Mouse (Mus musculus) E14TG2a.4 (cell line): ENCODE results near the gene Acrbp.

Experiments used
- H3K27me3 ChIP-seq: 2 replicates; pipeline ENCODE4 v1.6.1; 2014; ENCODE audit warnings: low read length, control low read depth; ENCODE audit not compliant: insufficient read depth
- H3K36me3 ChIP-seq: 2 replicates; pipeline ENCODE4 v1.6.1; 2014; ENCODE audit warnings: low read length, control low read depth; ENCODE audit not compliant: insufficient read depth
- H3K4me1 ChIP-seq: replicated peaks from 2 replicates; pipeline ENCODE4 v1.6.1; 2014; ENCODE audit warnings: low read depth, low read length, control low read depth
- H3K4me3 ChIP-seq: replicated peaks from 2 replicates; pipeline ENCODE4 v1.5.1; 2014; ENCODE audit warnings: mild to moderate bottlenecking, low read length
- H3K9me3 ChIP-seq: 2 replicates; pipeline ENCODE4 v1.6.1; 2014; ENCODE audit warnings: low read length, control low read depth
- CTCF ChIP-seq: conservative IDR thresholded peaks from 2 replicates; pipeline ENCODE4 v1.5.1; 2014; ENCODE audit warnings: low read length
- NANOG ChIP-seq: IDR thresholded peaks from 2 replicates; pipeline ENCODE4 v1.6.1; 2014; ENCODE audit warnings: borderline replicate concordance, low read length, mixed read lengths
- POU5F1 ChIP-seq: IDR thresholded peaks from 2 replicates; pipeline ENCODE4 v1.6.1; 2014; ENCODE audit warnings: low read length, borderline replicate concordance

The Acrbp gene

GRCm38 (mm10) chr6:125081797-125082560, 32.5 kb downstream of the Acrbp start:
- H3K9me3 ChIP-seq = no peaks in the 10 kb centered on the region
- peak overlapping the region; percentile 84 for H3K4me3 ChIP-seq
- H3K4me1 ChIP-seq = peaks cover 48% of the 10 kb centered on the region
- no peaks in the 10 kb centered on the region for H3K27me3 ChIP-seq
- peaks cover 31% of the 10 kb centered on the region for H3K36me3 ChIP-seq
- TF ChIP-seq POU5F1 = no peak
- TF ChIP-seq CTCF = peak; percentile 81

DNA sequence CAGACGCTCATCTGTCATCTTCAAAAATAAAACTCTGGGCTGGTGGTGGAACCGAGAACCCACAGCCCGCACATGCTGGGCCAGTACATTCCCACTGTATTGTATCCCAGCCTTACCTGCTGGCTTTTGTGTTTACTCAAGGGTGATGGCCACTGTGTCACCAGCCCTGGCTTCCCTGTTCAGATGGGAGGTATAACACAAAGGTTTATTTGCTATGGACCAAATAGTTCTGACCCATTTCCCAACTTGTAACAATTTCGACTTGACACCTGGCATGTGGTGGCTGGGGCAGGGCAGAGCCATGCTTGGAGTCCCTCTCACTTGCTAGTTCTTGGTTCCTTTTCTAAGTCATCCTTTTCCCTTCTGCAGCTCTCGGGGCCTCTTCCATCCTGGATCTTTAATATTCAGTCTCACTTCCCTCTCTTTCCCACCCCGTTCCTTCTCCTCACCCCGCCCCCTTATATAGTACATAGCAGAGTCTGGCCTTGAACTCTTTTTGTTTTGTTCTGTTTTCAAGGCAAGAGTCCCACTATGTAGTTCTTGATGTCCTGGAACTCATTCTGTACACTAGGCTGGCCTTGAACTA, 33.4 kb downstream of the Acrbp start:
- Histone ChIP-seq H3K9me3 (peaks cover 7% of the 10 kb centered on the region), H3K4me1 (peaks cover 57% of the 10 kb centered on the region), H3K4me3 (no peak overlapping the region), H3K27me3 (no peaks in the 10 kb centered on the region), H3K36me3 (peaks cover 31% of the 10 kb centered on the region)
- no peak for TF ChIP-seq NANOG
- TF ChIP-seq CTCF = no peak
- TF ChIP-seq POU5F1 = no peak

DNA sequence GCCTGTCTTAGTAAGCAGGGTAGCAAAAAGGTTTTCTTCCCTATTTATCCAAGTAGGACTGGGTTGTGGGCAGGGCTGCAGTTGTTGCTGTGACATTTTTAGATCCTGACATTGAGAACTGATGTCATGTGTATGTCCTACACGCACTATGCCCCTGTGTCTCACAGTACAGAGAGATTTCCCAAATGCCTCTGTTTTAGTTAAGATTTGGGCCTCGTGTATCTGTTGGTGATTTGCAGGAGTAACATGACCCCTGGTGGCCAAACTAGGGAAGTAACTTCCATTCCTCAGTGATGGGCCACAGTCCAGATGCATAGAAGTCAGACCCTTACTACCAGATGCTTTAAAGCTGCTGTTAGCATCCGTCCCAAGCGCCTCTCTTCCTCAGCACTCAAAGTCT, 34.9 kb downstream of the Acrbp start:
- H3K9me3 ChIP-seq = peaks cover 7% of the 10 kb centered on the region
- H3K36me3 ChIP-seq = peaks cover 28% of the 10 kb centered on the region
- no peaks in the 10 kb centered on the region for H3K27me3 ChIP-seq
- peak; percentile 80 for TF ChIP-seq CTCF
- no peak for TF ChIP-seq POU5F1
- H3K4me1 ChIP-seq = peaks cover 69% of the 10 kb centered on the region
- H3K4me3 ChIP-seq = no peak overlapping the region

DNA sequence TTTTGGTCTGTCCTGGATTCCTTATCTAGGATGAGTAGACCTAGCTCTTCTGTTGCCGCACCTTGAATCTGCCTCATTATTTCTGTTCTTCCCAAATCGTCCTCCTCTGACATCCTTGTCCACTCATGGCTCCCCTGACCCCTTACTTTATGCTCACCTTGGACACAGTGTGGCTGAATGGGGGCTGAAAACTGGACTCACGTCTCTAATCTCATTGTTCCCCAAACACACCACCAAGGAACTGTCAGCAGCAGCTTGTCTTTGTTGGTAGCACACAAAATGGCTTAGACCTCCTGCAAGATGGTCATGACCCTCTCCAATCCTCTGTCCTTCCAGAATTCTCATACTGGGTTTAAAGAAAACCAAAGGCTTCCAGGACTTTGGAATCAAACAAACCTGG, 38.4 kb downstream of the Acrbp start:
- peaks cover 13% of the 10 kb centered on the region for H3K36me3 ChIP-seq
- no peaks in the 10 kb centered on the region for H3K27me3 ChIP-seq
- H3K4me3 ChIP-seq = no peak overlapping the region
- no peak for TF ChIP-seq POU5F1
- no peak for TF ChIP-seq CTCF
- TF ChIP-seq NANOG = no peak
- peaks cover 7% of the 10 kb centered on the region for H3K9me3 ChIP-seq
- peaks cover 78% of the 10 kb centered on the region for H3K4me1 ChIP-seq

DNA sequence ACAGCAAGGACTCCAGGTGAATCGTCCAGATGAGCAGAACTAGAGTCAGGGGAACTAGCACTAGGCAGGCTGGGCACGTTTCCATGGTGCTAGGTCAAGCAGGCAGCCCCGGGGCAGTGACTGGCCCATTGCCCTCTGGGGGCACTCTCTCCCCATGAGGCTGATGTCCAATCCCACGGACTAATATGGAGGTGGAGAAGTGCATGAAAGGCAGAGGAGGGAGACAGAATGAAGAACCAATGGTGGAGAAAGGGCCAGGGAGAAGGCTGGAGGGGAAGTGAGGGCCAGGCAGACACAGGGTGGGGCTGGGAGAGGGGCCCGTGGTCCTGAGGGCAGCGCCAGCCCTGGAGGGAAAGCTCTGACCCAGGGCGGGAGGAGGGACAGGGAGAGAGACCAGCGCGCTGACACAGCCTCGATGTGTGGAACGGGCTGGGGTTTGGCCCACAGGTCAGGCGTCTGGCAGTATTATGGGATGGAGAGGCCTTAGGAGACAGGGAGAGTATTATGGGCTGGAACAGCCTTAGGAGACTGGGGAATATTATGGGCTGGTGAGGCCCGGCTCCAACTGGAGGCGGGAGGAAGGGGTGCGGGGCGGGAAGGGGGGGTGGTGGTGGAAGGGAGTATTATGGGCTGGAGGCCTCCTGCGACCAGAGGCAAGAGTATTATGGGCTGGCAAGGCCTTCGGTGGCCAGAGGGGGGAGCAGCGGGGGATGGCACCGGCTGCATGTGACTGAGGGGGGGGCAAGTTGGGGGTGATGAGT, 39.3 kb downstream of the Acrbp start:
- Histone ChIP-seq H3K36me3 (peaks cover 5% of the 10 kb centered on the region), H3K4me1 (peaks cover 83% of the 10 kb centered on the region), H3K9me3 (peaks cover 7% of the 10 kb centered on the region), H3K4me3 (peak overlapping the region; percentile 52), H3K27me3 (no peaks in the 10 kb centered on the region)
- TF ChIP-seq NANOG (no peak), CTCF (no peak), POU5F1 (no peak)

DNA sequence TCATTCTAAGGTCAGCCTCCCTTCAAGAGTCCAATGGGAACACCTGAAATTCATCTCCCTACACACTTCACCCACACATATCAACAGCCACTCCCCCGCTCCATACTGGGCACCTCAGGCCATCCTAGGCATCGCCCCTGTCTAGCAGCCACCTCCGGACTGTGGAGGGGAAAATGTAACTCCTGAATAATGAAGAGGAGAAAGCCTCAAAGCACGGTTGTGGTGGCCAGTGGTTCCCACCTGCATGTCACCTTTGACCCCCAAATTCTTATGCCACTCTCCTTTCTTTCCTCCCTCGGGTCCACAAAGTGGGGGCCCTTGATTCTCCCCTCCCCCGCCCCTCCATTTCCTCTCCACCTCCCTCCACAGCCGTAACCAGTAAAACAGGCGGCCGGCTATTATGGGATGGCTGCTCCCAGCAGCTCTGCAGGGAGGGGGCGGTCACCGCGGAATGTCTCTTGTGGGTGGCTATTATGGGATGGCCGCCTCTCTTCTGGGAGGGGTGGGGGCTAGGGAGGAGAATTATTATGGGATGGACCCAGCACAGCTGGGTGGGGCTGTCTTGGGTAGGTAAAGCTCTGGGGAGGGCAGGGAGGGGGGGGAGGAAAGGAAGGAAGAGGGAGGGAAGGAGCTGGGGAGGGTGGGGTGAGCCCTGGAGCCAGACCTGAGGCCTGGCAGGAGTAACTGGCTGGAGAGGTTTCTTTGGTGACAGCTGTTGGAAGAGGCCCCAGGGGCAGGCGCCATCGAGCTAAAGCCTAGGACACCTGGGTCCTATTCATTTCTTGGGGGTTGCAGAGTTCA, 40.2 kb downstream of the Acrbp start:
- H3K4me1 ChIP-seq = peaks cover 85% of the 10 kb centered on the region
- TF ChIP-seq POU5F1 (no peak), NANOG (no peak), CTCF (no peak)
- peak overlapping the region; percentile 66 for H3K4me3 ChIP-seq
- no peaks in the 10 kb centered on the region for H3K27me3 ChIP-seq
- H3K36me3 ChIP-seq = no peaks in the 10 kb centered on the region
- peaks cover 7% of the 10 kb centered on the region for H3K9me3 ChIP-seq

DNA sequence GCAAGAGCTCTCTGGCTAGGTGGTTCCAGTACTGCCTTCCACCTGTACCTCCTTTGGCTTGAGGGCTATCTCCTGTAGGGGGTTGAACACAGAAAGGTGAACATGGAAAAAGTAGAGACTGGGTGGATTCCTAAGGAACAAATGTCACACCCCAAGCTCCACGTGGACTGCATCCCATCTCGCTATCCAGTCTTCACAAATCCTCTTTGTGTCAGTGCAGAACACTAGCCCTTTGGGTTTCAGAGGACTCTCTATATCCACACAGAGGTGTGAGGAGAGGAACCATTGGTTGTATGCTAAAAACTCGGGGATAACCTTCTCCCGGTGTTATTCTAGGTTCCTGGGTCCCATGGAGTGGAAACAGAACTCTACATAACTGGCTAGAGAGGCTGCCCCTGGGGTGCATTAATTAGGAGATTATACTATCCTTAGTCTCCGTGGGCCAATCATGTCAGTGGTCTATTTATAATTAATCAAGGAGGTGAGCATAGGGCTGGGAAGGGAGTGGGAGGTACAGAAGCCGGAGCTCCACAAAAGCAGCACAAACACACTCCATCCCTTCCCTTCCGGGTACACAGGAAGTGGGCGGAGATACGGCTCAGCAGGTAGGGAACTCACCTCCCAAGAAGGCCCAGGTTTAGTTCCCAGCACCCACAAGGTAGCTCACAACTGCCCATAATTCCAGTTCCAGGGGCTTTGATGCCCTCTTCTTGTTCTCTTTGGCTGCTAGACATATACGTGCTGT, 41.0 kb downstream of the Acrbp start:
- peaks cover 7% of the 10 kb centered on the region for H3K9me3 ChIP-seq
- no peaks in the 10 kb centered on the region for H3K36me3 ChIP-seq
- peak overlapping the region; percentile 66 for H3K4me3 ChIP-seq
- no peak for TF ChIP-seq POU5F1
- no peak for TF ChIP-seq CTCF
- no peak for TF ChIP-seq NANOG
- H3K27me3 ChIP-seq = no peaks in the 10 kb centered on the region
- H3K4me1 ChIP-seq = peaks cover 85% of the 10 kb centered on the region
